Mouse (Mus musculus): ENCODE results near the gene Fyb2.

DNA sequence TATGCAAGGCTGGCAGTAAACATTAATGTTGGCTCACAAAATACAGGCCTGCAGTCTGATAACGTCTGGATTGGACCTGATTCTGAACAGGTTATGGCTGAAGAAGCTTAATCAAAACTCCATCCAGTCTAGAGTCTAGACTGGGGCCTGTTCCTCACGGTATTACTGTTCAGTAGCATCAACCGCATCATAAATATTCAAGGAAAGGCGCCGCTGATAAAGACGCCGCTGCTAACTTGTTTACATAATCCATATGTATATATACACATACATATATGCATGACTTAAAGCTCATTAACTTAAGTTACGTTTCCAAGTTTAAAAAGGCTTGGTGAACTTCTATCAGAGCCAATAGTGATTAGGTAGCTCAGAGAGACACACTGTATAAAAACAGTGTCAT lies 117.8 kb downstream of the Fyb2 start:
- TF ChIP-seq CTCF (conservative IDR thresholded peaks at IDR 0.05; ENCODE audit: low read length) (no peak), POU5F1 (IDR thresholded peaks at IDR 0.05; ENCODE audit: borderline replicate concordance, low read length) (no peak)

Data from E14TG2a.4 (cell line).